Mouse (Mus musculus) CH12F3 (cell line): ENCODE measurements around the gene Fgd3.

Experiments
- in situ Hi-C: fragments of 300-500 bp; cut with MboI; formaldehyde crosslinking; loops from 2 replicates; pipeline ENCODE4 v1.14.3; 2020; ENCODE audit warnings: low sequenced_read_pairs

Fgd3 gene

GRCm38 (mm10) chr13:49341831-49342722 lies 22.0 kb upstream of the Fgd3 start:
- in situ Hi-C loops: no loop called here

- in situ Hi-C loops: no loop called here
These were observed 21.1 kb upstream of the Fgd3 start, which contains the start of gene Bicd2 for GRCm38 (mm10) chr13:49341012-49341830. Bicd2 (plus strand) TSS chr13:49341585.

GRCm38 (mm10) chr13:49338893-49339546 lies 18.9 kb upstream of the Fgd3 start:
- in situ Hi-C loops: no loop called here

- in situ Hi-C loops: no loop called here
These were observed 15.2 kb upstream of the Fgd3 start for GRCm38 (mm10) chr13:49335077-49335982.

- in situ Hi-C loops: no loop called here
These were observed 13.1 kb upstream of the Fgd3 start for GRCm38 (mm10) chr13:49333250-49333649.

GRCm38 (mm10) chr13:49328101-49328500 lies 8.0 kb upstream of the Fgd3 start:
- in situ Hi-C loops: no loop called here

- in situ Hi-C loops: no loop called here
These were observed 6.4 kb upstream of the Fgd3 start for GRCm38 (mm10) chr13:49326246-49327206.

GRCm38 (mm10) chr13:49324871-49325270 lies 4.8 kb upstream of the Fgd3 start:
- in situ Hi-C loops: no loop called here

- in situ Hi-C loops: no loop called here
These were observed 2.6 kb upstream of the Fgd3 start for GRCm38 (mm10) chr13:49322739-49323138.

GRCm38 (mm10) chr13:49322169-49322568 lies 2.1 kb upstream of the Fgd3 start:
- in situ Hi-C loops: no loop called here

GRCm38 (mm10) chr13:49321452-49321851 lies 1.3 kb upstream of the Fgd3 start:
- in situ Hi-C loops: no loop called here

- in situ Hi-C loops: no loop called here
These were observed 403 bp upstream of the Fgd3 start for GRCm38 (mm10) chr13:49320514-49320913.

- in situ Hi-C loops: no loop called here
These were observed 2.2 kb downstream of the Fgd3 start for GRCm38 (mm10) chr13:49317914-49318313.

GRCm38 (mm10) chr13:49317508-49317907 lies 2.6 kb downstream of the Fgd3 start:
- in situ Hi-C loops: no loop called here

GRCm38 (mm10) chr13:49316386-49317162 lies 3.5 kb downstream of the Fgd3 start:
- in situ Hi-C loops: no loop called here

- in situ Hi-C loops: no loop called here
These were observed 8.5 kb downstream of the Fgd3 start for GRCm38 (mm10) chr13:49311642-49312041.

- in situ Hi-C loops: no loop called here
These were observed 10.6 kb downstream of the Fgd3 start for GRCm38 (mm10) chr13:49309501-49309900.

GRCm38 (mm10) chr13:49308861-49309403 lies 11.2 kb downstream of the Fgd3 start:
- in situ Hi-C loops: no loop called here
